Mouse (Mus musculus) erythroblast, embryonic 14.5 days (primary cell): Measurements from ENCODE around the gene Rasa1.

Experiments
- GATA1 ChIP-seq: IDR thresholded peaks from 2 replicates; pipeline ENCODE4 v1.6.1; 2012; ENCODE audit warnings: low read length, inconsistent platforms, mixed read lengths
- TAL1 ChIP-seq: IDR thresholded peaks from 3 replicates; pipeline ENCODE4 v1.6.1; 2012; ENCODE audit warnings: low read length, inconsistent platforms, mixed read lengths

DNA sequence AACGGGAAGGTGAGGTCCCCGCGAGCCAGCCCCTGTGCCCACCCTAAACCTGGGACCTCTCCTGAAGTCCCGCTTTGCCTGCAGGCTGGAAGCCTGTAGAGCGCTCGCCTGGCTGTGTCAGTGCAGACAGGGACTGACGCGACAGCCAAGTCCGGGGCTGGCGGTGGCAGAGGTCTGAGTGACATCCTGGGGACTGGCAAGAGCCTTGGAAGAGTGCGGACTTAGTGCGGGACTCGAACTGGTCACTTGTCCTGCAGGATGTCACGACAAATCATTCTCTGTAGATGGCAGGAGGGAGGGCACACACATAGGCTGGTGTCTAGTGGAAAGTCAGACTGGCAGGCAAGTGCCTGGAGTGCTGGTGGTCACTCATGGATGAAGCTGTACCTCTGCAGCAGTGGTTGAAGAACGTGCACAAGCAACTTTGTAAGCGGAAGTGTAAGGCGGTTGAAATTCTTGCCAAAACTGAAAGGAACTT, 99.2 kb downstream of the Rasa1 start:
- no peak for TF ChIP-seq TAL1
- TF ChIP-seq GATA1, result no peak
